Mouse (Mus musculus) thymus, adult 2 months (tissue): ENCODE data around the gene Spry1.

ENCODE experiments used
- CTCF ChIP-seq: fragments of 200-500 bp; IDR thresholded peaks from 2 replicates; pipeline ENCODE4 v1.5.1; 2012; ENCODE audit warnings: mild to moderate bottlenecking, control low read depth, low read length, moderate library complexity, borderline replicate concordance; ENCODE audit not compliant: control insufficient read depth, poor library complexity, insufficient read depth; ENCODE audit errors: extremely low read depth
- POLR2A ChIP-seq: fragments of 200-500 bp; IDR thresholded peaks from 2 replicates; pipeline ENCODE4 v1.6.1; 2012; ENCODE audit warnings: mild to moderate bottlenecking, low read length, control low read depth, moderate library complexity; ENCODE audit not compliant: control insufficient read depth, poor library complexity, insufficient read depth; ENCODE audit errors: extremely low read depth

DNA sequence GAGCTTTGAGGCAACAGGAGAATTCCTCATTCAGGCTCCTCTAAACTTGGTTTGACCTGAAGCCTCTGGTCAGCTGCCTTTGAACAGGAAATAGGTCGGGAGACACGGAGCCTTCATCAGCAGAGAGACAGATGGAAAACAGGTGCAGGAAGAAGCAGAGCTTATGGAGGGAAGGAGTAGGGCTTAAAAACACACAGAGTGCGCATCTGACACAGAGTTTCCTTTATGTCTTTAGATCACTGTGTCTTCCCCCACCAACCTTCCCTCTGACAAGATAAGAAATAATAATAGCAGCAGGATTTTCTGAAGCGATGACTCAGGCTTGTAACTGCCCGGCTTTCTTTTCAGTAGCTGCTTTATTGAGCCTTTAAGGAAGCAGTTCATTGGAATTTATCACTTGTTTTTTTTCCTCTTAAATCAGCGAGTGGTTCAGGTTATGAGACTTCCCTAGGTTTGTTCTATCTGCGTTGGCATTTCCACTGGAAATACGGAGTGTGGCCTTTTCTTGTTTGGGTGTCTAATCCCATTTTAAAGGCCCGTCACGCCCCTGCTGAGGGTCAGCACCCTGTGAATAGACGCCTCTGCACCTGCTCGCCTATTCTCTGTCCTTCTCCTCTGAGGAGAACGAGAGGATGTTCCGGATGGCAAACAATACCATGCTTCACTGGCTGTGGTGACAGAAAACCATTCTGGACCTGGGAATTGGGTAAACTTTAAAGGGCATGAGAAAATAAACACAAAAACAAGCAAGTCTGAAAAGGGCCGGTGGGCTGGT lies 32.7 kb downstream of the Spry1 start:
- TF ChIP-seq CTCF: no peak
- no peak for TF ChIP-seq POLR2A
